Mouse (Mus musculus): Measurements from ENCODE around the gene Ttc7. TPM values are rescaled to one million over a fixed set of nuclear protein-coding genes. Genes with fewer than 3 reads are reported as not detected.
A peak's percentile ranks its signal among the peaks of the same experiment; 100 is the strongest.

Gene Ttc7
- polyA plus RNA-seq (2015; fragmentation: Nextera tagmentation; extraction: Ambion mirVana): 4.1 and 4.3 TPM in 2 replicates

DNA sequence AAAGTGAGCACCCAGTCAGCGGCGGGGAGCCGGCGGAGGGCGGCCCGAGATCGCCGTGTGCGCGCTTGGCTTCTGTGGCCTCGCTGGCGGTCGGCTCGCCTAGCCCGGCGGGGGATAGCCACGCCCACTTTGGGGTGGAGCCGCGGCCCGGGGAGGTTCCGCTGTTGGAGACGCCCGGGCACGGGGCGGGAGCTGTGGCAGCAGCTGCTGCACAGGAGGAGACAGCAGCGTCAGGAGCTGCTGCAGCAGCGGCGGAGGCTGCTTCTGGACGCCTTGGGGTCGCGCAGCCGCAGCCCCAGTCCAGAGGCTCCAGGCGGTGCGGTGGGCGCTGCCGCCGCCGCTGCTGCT, at the start of gene Ttc7:
Gene Ttc7, plus strand, starts transcription at position 181 of the 348 bp plus-strand sequence.
- peak; percentile 93 for ATAC-seq (ENCODE audit: low FRiP score, low read depth)
- Histone ChIP-seq H3K4me1 (peaks cover 34% of the 10 kb centered on the region), H3K4me2 (replicated peaks) (peak within 1 kb of the TSS; percentile 99), H3K9me3 (no peaks in the 10 kb centered on the region), H3K36me3 (no peaks in the 10 kb centered on the region), H3K27ac (peak within 1 kb of the TSS; percentile 87), H3K4me3 (peak within 1 kb of the TSS; percentile 72), H3K9ac (peak within 1 kb of the TSS; percentile 89), H3K27me3 (peaks cover 33% of the 10 kb centered on the region)
- WGBS: 1% methylated on average over 34 of the region's 38 CpGs

DNA sequence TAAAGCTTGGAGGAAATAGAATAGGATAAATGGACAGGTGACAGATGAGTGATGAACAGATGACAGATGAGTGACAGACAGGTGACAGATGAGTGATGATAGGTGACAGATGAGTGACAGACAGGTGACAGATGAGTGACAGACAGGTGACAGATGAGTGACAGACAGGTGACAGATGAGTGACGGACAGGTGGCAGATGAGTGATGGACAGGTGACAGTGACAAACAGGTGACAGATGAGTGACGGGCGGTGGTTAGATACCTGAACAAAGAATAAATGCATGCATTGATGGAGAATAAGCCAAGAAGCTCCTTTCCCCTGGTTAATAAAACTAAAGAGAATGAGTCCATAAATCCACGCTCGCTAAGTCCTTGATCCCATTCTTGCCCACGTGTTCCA, 47.7 kb upstream of the Ttc7 start:
- no peak overlapping the region for H3K4me3 ChIP-seq
- H3K27me3 ChIP-seq: peaks cover under 1% of the 10 kb centered on the region; the same call in 1 of the 2 replicates
- no peak overlapping the region for H3K9ac ChIP-seq
- 89% methylated on average over 6 of the region's 6 CpGs for WGBS
- no peak for ATAC-seq (ENCODE audit: low FRiP score, low read depth)
- no peak overlapping the region for H3K27ac ChIP-seq
- H3K9me3 ChIP-seq: 0 out of 2 replicates have a peak, but pooled peaks cover 4% of the 10 kb centered on the region
- no peaks in the 10 kb centered on the region for H3K36me3 ChIP-seq
- H3K4me1 ChIP-seq: peaks cover 27% of the 10 kb centered on the region
- H3K4me2 ChIP-seq (replicated peaks): no peak overlapping the region

DNA sequence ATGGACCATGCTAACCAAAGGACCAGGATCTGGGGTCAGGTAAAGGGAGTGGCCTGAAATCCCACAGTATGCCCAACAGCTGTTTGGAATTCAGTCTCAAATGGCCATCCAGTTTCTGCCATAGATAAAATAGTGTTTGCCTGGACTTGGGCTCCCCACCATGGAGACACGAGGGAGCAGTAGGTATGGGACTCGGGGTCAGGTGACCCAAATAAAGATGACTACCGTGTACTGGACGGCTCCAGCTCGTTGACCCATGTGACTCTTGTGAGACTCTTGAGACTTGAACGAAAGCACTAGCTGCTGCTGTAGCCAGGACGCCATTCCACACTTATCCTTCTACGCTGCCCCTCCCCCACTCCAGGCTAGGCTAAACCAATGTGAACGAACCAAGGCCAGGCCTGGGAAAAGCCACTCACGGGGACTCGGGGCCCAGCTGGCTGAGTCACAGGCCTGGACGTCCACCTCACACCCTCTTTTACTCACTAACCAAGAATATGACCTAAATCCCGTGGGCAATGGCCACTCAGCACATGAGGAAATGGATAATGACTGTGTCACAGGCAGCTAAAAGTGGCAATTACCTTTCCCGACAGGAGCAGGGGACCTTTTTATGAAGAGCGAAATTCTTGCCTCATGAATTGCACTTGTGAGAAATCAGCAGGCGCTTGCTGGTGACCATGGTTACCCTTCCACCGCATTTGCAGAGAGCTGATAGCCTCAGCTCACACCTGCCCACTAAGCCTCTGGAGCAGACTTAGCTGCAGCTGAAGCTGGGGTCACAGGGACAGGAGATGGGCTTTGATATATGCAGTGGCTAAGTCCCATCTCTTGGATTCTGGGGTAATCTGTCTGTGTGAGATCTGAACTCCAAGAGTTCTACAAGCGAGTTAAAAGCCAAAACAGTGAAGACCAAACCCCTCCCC, 45.7 kb upstream of the Ttc7 start:
- Histone ChIP-seq H3K4me3 (no peak overlapping the region), H3K4me2 (replicated peaks) (peak overlapping the region; percentile 41)
- WGBS: 22% methylated on average over 18 of the region's 18 CpGs

DNA sequence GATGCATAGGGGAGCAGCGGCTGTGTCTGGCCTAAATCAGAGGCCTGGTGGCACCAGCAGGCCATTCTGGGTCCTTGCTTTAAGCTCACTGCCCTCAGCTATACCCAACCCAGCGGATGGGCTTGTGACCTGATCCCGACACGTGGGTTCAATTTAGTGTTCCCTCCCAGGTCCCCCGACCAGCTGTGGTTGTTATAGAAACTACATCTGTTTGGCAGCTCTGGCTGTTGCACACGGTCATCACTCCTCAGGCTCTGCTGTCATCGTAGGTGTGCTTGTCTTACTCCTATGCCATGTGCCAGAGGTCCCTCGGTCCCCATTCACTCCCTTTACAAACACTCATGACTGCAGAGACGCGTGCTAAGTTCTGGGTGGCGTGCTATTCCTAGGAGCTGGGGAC, 44.9 kb upstream of the Ttc7 start:
- Histone ChIP-seq H3K4me2 (replicated peaks) (0 out of 2 replicates have a peak overlapping the region, but pooled peaks have one; percentile 14), H3K9me3 (peaks cover 14% of the 10 kb centered on the region; the same call in 1 of the 2 replicates), H3K9ac (no peak overlapping the region), H3K27ac (no peak overlapping the region; the same call in 1 of the 2 replicates), H3K27me3 (peaks cover 9% of the 10 kb centered on the region; the same call in 1 of the 2 replicates), H3K4me1 (peaks cover 27% of the 10 kb centered on the region), H3K4me3 (no peak overlapping the region), H3K36me3 (no peaks in the 10 kb centered on the region)
- 0 out of 2 replicates have a peak, but pooled peaks have one; percentile 25 for ATAC-seq (ENCODE audit: low FRiP score, low read depth)
- 39% methylated on average over 11 of the region's 11 CpGs for WGBS

More for the DNA sequence above, 45.7 kb upstream of the Ttc7 start:
- ATAC-seq (ENCODE audit: low FRiP score, low read depth): peak; percentile 78
- peak overlapping the region; percentile 11; the same call in 1 of the 2 replicates for H3K27ac ChIP-seq
- H3K9me3 ChIP-seq: 0 out of 2 replicates have a peak, but pooled peaks cover 13% of the 10 kb centered on the region
- H3K36me3 ChIP-seq: no peaks in the 10 kb centered on the region
- peaks cover 9% of the 10 kb centered on the region; the same call in 1 of the 2 replicates for H3K27me3 ChIP-seq
- no peak overlapping the region for H3K9ac ChIP-seq
- H3K4me1 ChIP-seq: peaks cover 27% of the 10 kb centered on the region

DNA sequence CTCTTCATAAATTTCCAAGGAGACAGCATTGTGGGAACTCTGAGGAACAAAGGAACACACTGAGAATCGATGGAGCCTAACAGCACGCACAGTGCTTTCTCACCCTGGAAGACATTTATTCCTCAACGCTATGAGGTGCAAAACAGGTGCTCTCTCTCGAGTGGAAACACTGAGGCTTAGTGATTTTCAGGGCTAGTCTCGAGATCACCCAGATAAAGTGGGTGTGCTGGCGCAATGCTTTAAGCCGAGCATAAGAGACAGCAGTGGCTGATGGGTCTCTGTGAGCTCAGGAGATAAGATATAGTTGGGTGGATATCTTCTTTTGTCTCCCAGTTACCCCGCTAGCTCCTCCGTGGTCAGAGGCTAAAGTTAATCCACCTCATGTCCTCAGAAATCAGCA, 36.6 kb upstream of the Ttc7 start:
- Histone ChIP-seq H3K4me3 (no peak overlapping the region), H3K27me3 (no peaks in the 10 kb centered on the region), H3K9ac (no peak overlapping the region), H3K4me1 (peaks cover 13% of the 10 kb centered on the region), H3K4me2 (replicated peaks) (no peak overlapping the region), H3K27ac (no peak overlapping the region), H3K9me3 (peaks cover 11% of the 10 kb centered on the region; the same call in 1 of the 2 replicates), H3K36me3 (no peaks in the 10 kb centered on the region)
- ATAC-seq (ENCODE audit: low FRiP score, low read depth): no peak
- WGBS: 75% methylated on average over 9 of the region's 9 CpGs

DNA sequence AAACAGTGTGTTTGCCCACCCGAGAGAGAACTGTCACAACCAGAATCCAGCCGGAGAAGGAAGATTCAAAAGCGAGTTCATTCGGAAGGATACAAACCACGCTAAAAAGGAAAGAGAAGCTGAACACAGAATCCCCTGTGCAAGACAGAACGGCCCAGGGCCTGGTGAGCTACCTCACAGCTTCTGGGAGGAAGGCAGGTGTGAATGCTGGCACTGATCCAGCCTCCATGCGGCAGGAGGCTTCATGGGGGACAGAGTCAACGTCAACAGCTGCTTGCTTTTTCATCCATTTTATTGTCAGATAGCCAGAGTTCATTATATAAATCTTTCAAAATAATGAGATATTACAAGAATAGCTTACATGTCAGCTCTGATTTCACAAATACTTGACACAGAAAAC, 28.3 kb upstream of the Ttc7 start:
- Histone ChIP-seq H3K36me3 (peaks cover 55% of the 10 kb centered on the region), H3K9ac (no peak overlapping the region), H3K4me1 (peaks cover 3% of the 10 kb centered on the region), H3K4me2 (replicated peaks) (no peak overlapping the region), H3K27ac (no peak overlapping the region), H3K9me3 (0 out of 2 replicates have a peak, but pooled peaks cover under 1% of the 10 kb centered on the region), H3K27me3 (no peaks in the 10 kb centered on the region), H3K4me3 (no peak overlapping the region)
- WGBS: 60% methylated on average over 8 of the region's 8 CpGs
- no peak for ATAC-seq (ENCODE audit: low FRiP score, low read depth)

DNA sequence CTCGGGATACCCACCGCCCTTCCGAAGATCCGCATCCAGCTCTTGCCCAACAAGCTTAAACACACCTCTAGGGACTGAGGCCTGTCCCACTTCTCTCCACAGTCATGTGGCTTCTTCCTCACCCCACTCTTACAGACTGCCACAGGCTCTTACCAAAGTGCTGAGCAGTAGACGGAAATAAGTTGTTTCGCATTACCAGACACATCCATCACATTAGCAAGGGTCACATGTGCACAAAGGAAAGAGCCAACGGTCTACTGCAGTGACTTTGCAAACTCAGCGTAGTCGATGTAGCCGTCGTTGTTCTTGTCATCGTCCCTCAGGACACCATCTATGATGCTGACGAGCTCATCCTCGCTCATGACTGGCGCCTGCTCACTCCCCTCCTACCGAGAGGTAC, 27.0 kb upstream of the Ttc7 start:
- 93% methylated on average over 16 of the region's 16 CpGs for WGBS
- Histone ChIP-seq H3K4me1 (peaks cover 3% of the 10 kb centered on the region), H3K27ac (no peak overlapping the region), H3K9me3 (peaks cover 11% of the 10 kb centered on the region; the same call in 1 of the 2 replicates), H3K4me2 (replicated peaks) (no peak overlapping the region), H3K4me3 (no peak overlapping the region), H3K27me3 (no peaks in the 10 kb centered on the region), H3K36me3 (peaks cover 68% of the 10 kb centered on the region), H3K9ac (no peak overlapping the region)
- ATAC-seq (ENCODE audit: low FRiP score, low read depth): no peak

DNA sequence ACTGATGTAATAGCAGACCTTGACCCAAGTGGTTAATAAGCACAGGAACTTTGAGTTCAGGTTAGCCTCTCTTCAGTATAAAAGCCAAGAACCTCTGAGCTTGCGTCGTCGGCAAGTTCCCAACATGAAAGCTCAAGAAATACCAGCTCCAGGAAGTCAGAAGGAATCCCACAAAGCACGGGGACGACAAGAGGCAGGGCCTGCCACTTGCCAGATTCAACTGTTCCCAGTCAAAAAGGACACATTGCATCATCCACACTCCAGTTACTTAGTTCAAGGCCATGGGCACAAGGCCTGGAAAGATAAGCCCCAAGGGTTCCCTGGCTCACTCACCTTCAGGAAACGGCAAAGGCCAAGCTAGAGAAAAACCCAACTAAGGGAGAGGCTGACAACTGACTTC, 19.3 kb upstream of the Ttc7 start:
- H3K4me3 ChIP-seq: no peak overlapping the region
- 92% methylated on average over 6 of the region's 6 CpGs for WGBS
- peaks cover 57% of the 10 kb centered on the region for H3K36me3 ChIP-seq
- no peaks in the 10 kb centered on the region for H3K27me3 ChIP-seq
- no peak overlapping the region for H3K27ac ChIP-seq
- H3K9me3 ChIP-seq: peaks cover 16% of the 10 kb centered on the region; the same call in 1 of the 2 replicates
- H3K4me2 ChIP-seq (replicated peaks): no peak overlapping the region; the same call in 1 of the 2 replicates
- H3K4me1 ChIP-seq: peaks cover 15% of the 10 kb centered on the region
- H3K9ac ChIP-seq: no peak overlapping the region
- no peak for ATAC-seq (ENCODE audit: low FRiP score, low read depth)

DNA sequence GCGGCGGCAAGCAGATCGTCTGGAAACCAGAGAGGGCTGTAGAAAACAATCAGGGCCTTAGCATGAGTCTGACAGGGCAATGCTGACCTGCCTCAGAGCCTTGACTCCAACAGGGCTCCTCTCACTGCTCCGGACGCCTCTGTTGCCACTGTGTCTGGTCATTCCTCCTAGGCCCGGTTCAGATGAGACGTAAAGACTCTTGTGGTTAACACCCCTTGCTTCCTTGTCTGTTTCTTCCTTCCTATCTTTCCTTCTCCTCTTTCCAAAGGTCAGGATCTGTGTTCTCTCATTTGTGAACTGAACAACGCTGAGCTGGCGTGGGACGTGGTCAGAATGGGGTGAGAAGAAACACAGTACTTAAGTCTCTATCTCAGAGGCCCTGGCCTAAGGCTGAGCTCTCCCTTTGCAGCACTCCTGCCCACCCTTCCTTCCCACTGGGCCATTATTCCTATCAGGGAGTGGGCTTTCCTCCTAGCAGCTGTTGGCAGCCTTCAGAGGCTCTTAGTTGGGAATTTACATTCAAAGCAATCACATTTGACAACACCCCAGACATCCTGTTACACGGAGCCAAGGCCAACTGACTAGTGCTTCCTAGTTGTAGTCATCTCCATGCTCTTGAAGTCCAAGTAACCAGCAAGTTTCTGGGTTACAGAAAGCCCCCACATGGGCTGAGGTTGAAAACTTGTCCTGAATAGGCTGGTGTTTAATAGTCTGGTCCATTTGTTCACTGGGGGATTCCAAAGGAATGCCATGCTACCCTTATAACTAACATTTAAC, 18.4 kb upstream of the Ttc7 start:
- Histone ChIP-seq H3K4me1 (peaks cover 15% of the 10 kb centered on the region), H3K36me3 (peaks cover 50% of the 10 kb centered on the region), H3K4me3 (peak overlapping the region; percentile 86), H3K27ac (no peak overlapping the region), H3K4me2 (replicated peaks) (peak overlapping the region; percentile 81), H3K9me3 (peaks cover 16% of the 10 kb centered on the region; the same call in 1 of the 2 replicates), H3K9ac (peak overlapping the region; percentile 97), H3K27me3 (no peaks in the 10 kb centered on the region)
- ATAC-seq (ENCODE audit: low FRiP score, low read depth): no peak
- WGBS: 91% methylated on average over 11 of the region's 11 CpGs

DNA sequence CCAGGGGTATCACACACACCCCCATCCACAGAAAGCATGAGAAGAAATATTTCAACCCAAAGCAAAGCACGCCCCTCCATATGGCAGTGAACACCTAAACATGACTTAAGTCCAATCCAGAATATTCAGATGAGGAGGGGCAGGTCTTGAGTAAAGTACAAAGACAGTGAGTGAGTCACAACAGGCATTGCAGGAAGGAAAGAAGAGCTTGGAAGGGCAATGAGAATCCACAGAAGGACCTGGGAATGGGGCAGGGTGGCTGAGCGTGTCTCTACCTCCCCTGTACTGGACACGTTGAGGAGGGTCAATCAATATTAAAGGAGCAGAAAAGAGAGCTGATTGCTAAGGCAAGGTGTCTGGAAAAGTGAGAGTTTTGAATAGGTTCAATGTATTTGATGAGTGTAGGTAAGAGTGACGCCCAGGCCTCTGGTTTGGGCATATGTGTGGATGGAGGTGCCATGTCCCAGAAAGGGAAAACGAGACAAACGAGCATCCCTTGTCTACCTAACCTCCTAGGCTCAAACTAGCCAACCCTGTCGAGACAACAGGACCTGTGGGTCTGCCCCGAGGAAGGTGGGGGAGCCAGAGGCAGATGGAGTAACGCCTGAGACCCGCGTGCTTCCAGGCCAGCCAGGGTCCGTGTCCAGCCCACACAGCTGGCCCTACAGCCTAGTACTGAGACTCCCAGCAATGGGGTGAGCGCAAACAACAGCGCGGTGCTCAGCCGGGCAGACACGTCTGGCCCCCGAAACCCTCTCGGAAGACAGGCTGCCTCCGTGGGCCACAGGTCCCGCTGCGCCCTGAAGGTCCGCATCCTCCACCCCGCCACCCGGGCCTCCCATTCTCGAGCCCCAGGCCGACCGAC, 17.5 kb upstream of the Ttc7 start:
- peak overlapping the region; percentile 52; the same call in 1 of the 2 replicates for H3K27ac ChIP-seq
- H3K9ac ChIP-seq: peak overlapping the region; percentile 97
- 7% methylated on average over 28 of the region's 28 CpGs for WGBS
- no peak; the same call in 1 of the 2 replicates for ATAC-seq (ENCODE audit: low FRiP score, low read depth)
- H3K4me2 ChIP-seq (replicated peaks): peak overlapping the region; percentile 81
- H3K9me3 ChIP-seq: peaks cover 10% of the 10 kb centered on the region; the same call in 1 of the 2 replicates
- H3K36me3 ChIP-seq: peaks cover 41% of the 10 kb centered on the region
- H3K27me3 ChIP-seq: no peaks in the 10 kb centered on the region
- peaks cover 15% of the 10 kb centered on the region for H3K4me1 ChIP-seq
- peak overlapping the region; percentile 86 for H3K4me3 ChIP-seq

DNA sequence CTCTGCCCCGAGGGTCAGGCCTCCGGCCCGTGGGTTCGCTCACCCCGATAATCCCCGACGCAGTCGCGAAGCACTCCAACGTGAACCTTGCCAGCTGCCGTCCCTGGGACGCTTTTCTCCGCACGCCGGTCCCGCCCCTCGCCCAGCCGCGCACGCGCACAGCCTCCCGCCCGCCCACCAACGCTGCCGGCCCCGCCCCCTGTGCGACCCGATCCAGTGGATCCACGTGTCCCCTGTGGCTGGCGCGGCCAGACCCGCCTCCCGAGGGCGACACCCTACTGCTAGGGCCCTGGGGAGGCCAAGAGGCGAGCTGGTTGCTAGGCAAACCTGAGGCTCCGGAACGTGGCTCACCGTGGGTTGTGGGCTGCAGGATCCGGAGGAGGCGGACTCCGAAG, 16.9 kb upstream of the Ttc7 start, which contains the start of gene Mcfd2:
Gene Mcfd2, minus strand, starts transcription at position 144 of the 395 bp plus-strand sequence.
- peak within 1 kb of the TSS; percentile 81 for H3K4me2 ChIP-seq (replicated peaks)
- H3K4me1 ChIP-seq: peaks cover 15% of the 10 kb centered on the region
- H3K9ac ChIP-seq: peak within 1 kb of the TSS; percentile 97
- H3K27ac ChIP-seq: peak within 1 kb of the TSS; percentile 73
- ATAC-seq (ENCODE audit: low FRiP score, low read depth): peak; percentile 93
- no peaks in the 10 kb centered on the region for H3K27me3 ChIP-seq
- under 1% methylated on average over 41 of the region's 41 CpGs for WGBS
- peaks cover 34% of the 10 kb centered on the region for H3K36me3 ChIP-seq
- H3K4me3 ChIP-seq: peak within 1 kb of the TSS; percentile 86
- H3K9me3 ChIP-seq: peaks cover 4% of the 10 kb centered on the region; the same call in 1 of the 2 replicates
